Mouse (Mus musculus) forebrain, embryonic 16.5 days (tissue): ENCODE results near the gene Map2k7. TPM values are rescaled to one million over a fixed set of nuclear protein-coding genes. Genes with fewer than 3 reads are reported as not detected.

Experiments
- ATAC-seq: fragments of 200-750 bp; cut with Nextera tagmentation; 2 replicates; pipeline ENCODE4 v1.8.0; 2017; ENCODE audit warnings: mild to moderate bottlenecking, moderate library complexity
- H3K27ac ChIP-seq: fragments of 300-500 bp; sonication (generic); 2 replicates; pipeline ENCODE4 v1.5.1; 2014; ENCODE audit warnings: low read length, control low read depth
- H3K27me3 ChIP-seq: fragments of 300-500 bp; sonication (generic); replicated peaks from 2 replicates; pipeline ENCODE4 v1.6.1; 2014; ENCODE audit warnings: low read length; ENCODE audit not compliant: control insufficient read depth, insufficient read depth
- H3K36me3 ChIP-seq: fragments of 300-500 bp; sonication (generic); 2 replicates; pipeline ENCODE4 v1.6.1; 2014; ENCODE audit not compliant: control insufficient read depth, insufficient read depth
- H3K4me1 ChIP-seq: fragments of 300-500 bp; sonication (generic); replicated peaks from 2 replicates; pipeline ENCODE4 v1.6.1; 2014; ENCODE audit warnings: low read length; ENCODE audit not compliant: control insufficient read depth, insufficient read depth
- H3K4me2 ChIP-seq: fragments of 300-500 bp; sonication (generic); 2 replicates; pipeline ENCODE4 v1.6.1; 2014; ENCODE audit warnings: mild to moderate bottlenecking, low read length, control low read depth
- H3K4me3 ChIP-seq: fragments of 300-500 bp; sonication (generic); replicated peaks from 2 replicates; pipeline ENCODE4 v1.5.1; 2014; ENCODE audit warnings: mild to moderate bottlenecking, low read length, control low read depth
- H3K9ac ChIP-seq: fragments of 300-500 bp; sonication (generic); replicated peaks from 2 replicates; pipeline ENCODE4 v1.6.1; 2014; ENCODE audit warnings: low read depth, low read length, control low read depth
- H3K9me3 ChIP-seq: fragments of 300-500 bp; sonication (generic); 2 replicates; pipeline ENCODE4 v1.6.1; 2016; ENCODE audit warnings: low read length; ENCODE audit not compliant: control insufficient read depth
- WGBS: fragments of 180-500 bp; shearing (Covaris S2); extraction: QIAGEN DNeasy Blood & Tissue Kit; methylation state at CpG from one replicate; pipeline ENCODE4 v1.1.7; 2014; 5-methylcytosine and 5-hydroxymethylcytosine counted together
- polyA plus RNA-seq: library from polyadenylated mRNA; unstranded; fragments of >200 nt; fragmentation: Nextera tagmentation; extraction: Ambion mirVana; gene quantifications from 2 replicates; pipeline ENCODE4 v1.2.1, GENCODE M21; 2015

The Map2k7 gene
- polyA plus RNA-seq, 1 experiment from 2014 or later, result 28.9 TPM

- H3K4me3 ChIP-seq, result no peak overlapping the region
- H3K4me2 ChIP-seq, result no peak overlapping the region
- no peaks in the 10 kb centered on the region for H3K36me3 ChIP-seq
- no peaks in the 10 kb centered on the region for H3K9me3 ChIP-seq
- H3K27ac ChIP-seq, result no peak overlapping the region
- peaks cover 3% of the 10 kb centered on the region; the same call in 1 of the 2 replicates for H3K4me1 ChIP-seq
- ATAC-seq, result no peak
- H3K27me3 ChIP-seq, result 0 out of 2 replicates have a peak, but pooled peaks cover 2% of the 10 kb centered on the region
- H3K9ac ChIP-seq, result no peak overlapping the region
These were observed 16.5 kb upstream of the Map2k7 start for GRCm38 (mm10) chr8:4222059-4222458.

- H3K4me1 ChIP-seq, result peaks cover 3% of the 10 kb centered on the region; the same call in 1 of the 2 replicates
- H3K36me3 ChIP-seq, result no peaks in the 10 kb centered on the region
- H3K9ac ChIP-seq, result no peak overlapping the region
- H3K27ac ChIP-seq, result no peak overlapping the region
- no peak overlapping the region for H3K4me3 ChIP-seq
- H3K4me2 ChIP-seq, result no peak overlapping the region
- WGBS, result 30% methylated on average over 4 of the region's 4 CpGs
- H3K27me3 ChIP-seq, result 0 out of 2 replicates have a peak, but pooled peaks cover 2% of the 10 kb centered on the region
- ATAC-seq, result no peak
- H3K9me3 ChIP-seq, result no peaks in the 10 kb centered on the region
These were observed 12.2 kb upstream of the Map2k7 start for GRCm38 (mm10) chr8:4226323-4226722.

- ATAC-seq, result no peak
- H3K4me3 ChIP-seq, result no peak within 1 kb of the TSS
- 0 out of 2 replicates have a peak, but pooled peaks cover 2% of the 10 kb centered on the region for H3K27me3 ChIP-seq
- H3K27ac ChIP-seq, result no peak within 1 kb of the TSS
- no peak within 1 kb of the TSS for H3K9ac ChIP-seq
- no peaks in the 10 kb centered on the region for H3K36me3 ChIP-seq
- WGBS, result 4% methylated on average over 32 of the region's 33 CpGs
- no peaks in the 10 kb centered on the region for H3K9me3 ChIP-seq
- peaks cover 3% of the 10 kb centered on the region; the same call in 1 of the 2 replicates for H3K4me1 ChIP-seq
- peak within 1 kb of the TSS; percentile 27; the same call in 1 of the 2 replicates for H3K4me2 ChIP-seq
These were observed 11.7 kb upstream of the Map2k7 start, which contains the start of gene Lrrc8e for GRCm38 (mm10) chr8:4226739-4227347. Gene Lrrc8e (plus strand): TSS chr8:4226827.

- no peak for ATAC-seq
- Histone ChIP-seq H3K9me3 (no peaks in the 10 kb centered on the region), H3K9ac (no peak overlapping the region), H3K27ac (no peak overlapping the region), H3K4me3 (no peak overlapping the region), H3K4me2 (no peak overlapping the region), H3K27me3 (0 out of 2 replicates have a peak, but pooled peaks cover 2% of the 10 kb centered on the region), H3K36me3 (no peaks in the 10 kb centered on the region), H3K4me1 (peaks cover 3% of the 10 kb centered on the region; the same call in 1 of the 2 replicates)
- WGBS, result 93% methylated on average over 4 of the region's 4 CpGs
These were observed 10.6 kb upstream of the Map2k7 start for GRCm38 (mm10) chr8:4227919-4228318.

- no peaks in the 10 kb centered on the region for H3K36me3 ChIP-seq
- WGBS, result 71% methylated on average over 5 of the region's 5 CpGs
- no peak overlapping the region for H3K4me3 ChIP-seq
- H3K27ac ChIP-seq, result no peak overlapping the region
- 0 out of 2 replicates have a peak, but pooled peaks cover 2% of the 10 kb centered on the region for H3K27me3 ChIP-seq
- peaks cover 3% of the 10 kb centered on the region; the same call in 1 of the 2 replicates for H3K4me1 ChIP-seq
- no peaks in the 10 kb centered on the region for H3K9me3 ChIP-seq
- no peak for ATAC-seq
- H3K9ac ChIP-seq, result no peak overlapping the region
- no peak overlapping the region for H3K4me2 ChIP-seq
These were observed 8.8 kb upstream of the Map2k7 start for GRCm38 (mm10) chr8:4229784-4230183.

- Histone ChIP-seq H3K9ac (no peak overlapping the region), H3K36me3 (no peaks in the 10 kb centered on the region), H3K9me3 (no peaks in the 10 kb centered on the region), H3K27me3 (no peaks in the 10 kb centered on the region), H3K4me3 (no peak overlapping the region), H3K4me2 (no peak overlapping the region), H3K4me1 (peaks cover 3% of the 10 kb centered on the region; the same call in 1 of the 2 replicates), H3K27ac (no peak overlapping the region)
- no peak for ATAC-seq
- 70% methylated on average over 10 of the region's 10 CpGs for WGBS
These were observed 7.8 kb upstream of the Map2k7 start for GRCm38 (mm10) chr8:4230612-4231351.

- peak; percentile 1; the same call in 1 of the 2 replicates for ATAC-seq
- 21% methylated on average over 15 of the region's 15 CpGs for WGBS
- H3K4me2 ChIP-seq, result peak overlapping the region; percentile 69
- peaks cover 26% of the 10 kb centered on the region for H3K4me1 ChIP-seq
- peak overlapping the region; percentile 68 for H3K9ac ChIP-seq
- no peaks in the 10 kb centered on the region for H3K9me3 ChIP-seq
- peak overlapping the region; percentile 88 for H3K27ac ChIP-seq
- H3K36me3 ChIP-seq, result no peaks in the 10 kb centered on the region
- no peaks in the 10 kb centered on the region for H3K27me3 ChIP-seq
- H3K4me3 ChIP-seq, result peak overlapping the region; percentile 77
These were observed 616 bp upstream of the Map2k7 start for GRCm38 (mm10) chr8:4237814-4238433.

- Histone ChIP-seq H3K9ac (peak overlapping the region; percentile 85), H3K4me3 (peak overlapping the region; percentile 77), H3K4me1 (peaks cover 26% of the 10 kb centered on the region), H3K4me2 (peak overlapping the region; percentile 67), H3K36me3 (peaks cover 12% of the 10 kb centered on the region; the same call in 1 of the 2 replicates), H3K9me3 (no peaks in the 10 kb centered on the region), H3K27ac (peak overlapping the region; percentile 89), H3K27me3 (no peaks in the 10 kb centered on the region)
- WGBS, result 14% methylated on average over 19 of the region's 19 CpGs
- no peak for ATAC-seq
These were observed 802 bp downstream of the Map2k7 start for GRCm38 (mm10) chr8:4239193-4239890.
